Mouse (Mus musculus) layer of hippocampus, postnatal 14 days (tissue): ENCODE results near the gene Gm43517. TPM values are rescaled to one million over a fixed set of nuclear protein-coding genes. Genes with fewer than 3 reads are reported as not detected.
A peak's percentile ranks its signal among the peaks of the same experiment; 100 is the strongest.

Experiments
- DNase-seq, 2 experiments: peaks; one replicate each; pipeline ENCODE4 v3.0.0; 2021 to 2022; ENCODE audit warnings: low spot score in 2 of 2, mixed read lengths in 1 of 2
- long read RNA-seq, 2 experiments: library from polyadenylated mRNA; stranded (forward); transcript quantifications; one replicate each; pipeline ENCODE4 v2.0.0; 2021
- total RNA-seq, 2 experiments: library from RNA; stranded (reverse); gene quantifications; 2 replicates each; pipeline ENCODE4 v1.2.3; 2021

The Gm43517 gene
- total RNA-seq = 10 to 100 TPM; 11.4 to 12.2 TPM
- long read RNA-seq, experiment 1, partial matches to known transcripts = 0 of 2 reads
- long read RNA-seq, experiment 1, other reads (novel, unspliced or antisense) = 2 of 2 reads
- long read RNA-seq, experiment 2, partial matches to known transcripts = 0 of 2 reads
- long read RNA-seq, experiment 2, other reads (novel, unspliced or antisense) = 2 of 2 reads

- DNase-seq = no peak
These were observed at the start of gene Gm43517 for GRCm38 (mm10) chr12:49384876-49385630. Gm43517 (plus strand) TSS chr12:49385174.

DNA sequence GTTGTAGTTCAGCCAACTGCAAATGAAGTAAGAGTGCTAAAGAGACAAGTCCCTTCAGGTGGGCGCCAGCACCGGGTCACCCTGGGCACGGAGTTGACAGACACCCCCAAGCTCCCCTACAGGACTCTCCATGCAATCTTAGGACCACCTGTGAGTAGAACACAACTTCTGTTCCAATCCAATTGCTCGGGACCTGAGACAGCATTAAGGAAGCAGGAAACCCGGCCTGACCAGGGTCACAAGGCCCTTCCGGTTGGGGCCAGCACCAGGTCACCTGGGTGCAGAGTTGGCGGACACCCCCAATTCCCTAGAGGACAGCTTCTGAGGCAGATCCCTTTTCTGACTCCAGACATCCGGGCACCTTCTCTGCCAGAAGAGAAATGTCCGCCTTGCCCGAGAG, 35.3 kb upstream of the Gm43517 start:
- no peak for DNase-seq

DNA sequence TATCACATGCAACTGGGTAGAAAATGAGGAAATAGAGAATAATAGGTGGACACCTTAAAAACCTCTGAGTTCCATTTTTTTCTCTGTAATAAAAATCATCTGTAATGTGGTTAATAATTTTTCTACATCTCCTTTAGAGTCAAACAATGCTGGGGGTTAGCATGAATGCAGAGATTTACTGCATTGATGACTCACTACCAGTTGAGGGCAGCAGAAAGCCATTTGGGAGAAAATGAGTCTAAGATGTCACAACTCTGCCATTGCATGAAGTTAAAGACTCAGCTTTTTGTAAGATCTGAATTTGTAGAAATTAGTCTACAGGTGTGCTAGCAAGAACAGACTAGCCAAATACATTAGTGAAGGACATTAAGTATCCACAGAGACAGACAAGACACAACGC, 16.0 kb upstream of the Gm43517 start:
- peak in 1 of 2 experiments; percentile 31 for DNase-seq

GRCm38 (mm10) chr12:49372170-49372569, 12.8 kb upstream of the Gm43517 start:
- peak in 1 of 2 experiments; percentile 73 for DNase-seq

DNA sequence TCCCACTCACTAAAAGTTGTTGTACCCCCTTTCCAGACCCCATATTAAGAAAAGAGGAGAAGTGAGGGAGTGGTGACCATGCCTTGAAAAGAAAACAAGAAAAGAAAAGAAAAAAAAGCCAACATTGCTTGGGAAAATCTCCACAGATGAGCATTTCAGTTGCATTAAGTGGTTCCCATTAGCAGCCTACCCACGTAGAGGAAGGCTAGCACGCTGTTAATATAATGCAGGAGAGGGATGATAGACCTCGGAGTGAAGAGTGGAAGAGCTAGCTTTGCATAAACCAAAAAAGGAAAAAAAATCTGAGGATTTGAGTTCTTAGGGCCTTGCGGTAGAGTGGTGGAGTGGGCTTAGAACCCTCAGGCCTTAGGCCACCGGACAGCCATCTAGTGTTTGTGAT, 11.8 kb upstream of the Gm43517 start:
- no peak for DNase-seq

GRCm38 (mm10) chr12:49373821-49374605, 11.0 kb upstream of the Gm43517 start:
- peak in 1 of 2 experiments; percentile 33 for DNase-seq

GRCm38 (mm10) chr12:49374606-49374995, 10.4 kb upstream of the Gm43517 start:
- DNase-seq = peak in 1 of 2 experiments; percentile 79

- peak in 1 of 2 experiments; percentile 48 for DNase-seq
These were observed 9.3 kb upstream of the Gm43517 start for GRCm38 (mm10) chr12:49375427-49376317.

DNA sequence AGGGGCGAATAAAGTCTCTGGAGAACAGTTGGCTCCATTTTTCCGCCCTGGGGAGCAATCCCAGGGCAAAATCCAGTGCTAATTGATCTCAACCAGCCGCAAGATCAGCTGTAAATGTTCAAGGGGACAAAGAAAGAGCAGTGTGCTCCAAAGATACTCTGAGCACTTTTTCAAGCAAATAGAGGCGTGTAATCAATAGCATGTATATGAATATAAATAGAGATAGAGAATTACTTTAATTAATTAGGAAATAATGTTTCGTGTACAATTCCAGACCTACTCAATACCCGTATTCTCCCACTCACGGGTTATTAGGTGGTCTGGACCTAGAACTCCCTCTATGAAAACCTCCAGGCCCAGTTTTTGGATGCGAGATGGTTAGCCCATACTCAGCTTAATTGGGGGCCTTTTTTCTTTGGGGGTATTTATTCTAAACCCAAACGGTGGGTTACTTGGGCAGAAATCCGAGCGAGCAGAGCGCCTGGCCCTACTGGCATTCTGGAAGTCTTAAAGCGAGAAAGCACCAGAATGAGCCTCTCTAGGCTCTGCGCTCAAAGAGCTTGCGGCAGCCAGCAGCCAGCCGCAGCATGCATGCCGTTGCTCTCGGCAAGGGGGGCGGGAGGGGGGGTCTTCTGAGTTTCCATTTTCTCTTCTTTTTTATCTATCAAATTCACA, 8.5 kb upstream of the Gm43517 start:
- DNase-seq = peak in 1 of 2 experiments; percentile 48

GRCm38 (mm10) chr12:49377281-49377970, 7.5 kb upstream of the Gm43517 start:
- DNase-seq = peak in 1 of 2 experiments; percentile 64

- peak in 1 of 2 experiments; percentile 29 for DNase-seq
These were observed 6.1 kb upstream of the Gm43517 start for GRCm38 (mm10) chr12:49378920-49379319.

DNA sequence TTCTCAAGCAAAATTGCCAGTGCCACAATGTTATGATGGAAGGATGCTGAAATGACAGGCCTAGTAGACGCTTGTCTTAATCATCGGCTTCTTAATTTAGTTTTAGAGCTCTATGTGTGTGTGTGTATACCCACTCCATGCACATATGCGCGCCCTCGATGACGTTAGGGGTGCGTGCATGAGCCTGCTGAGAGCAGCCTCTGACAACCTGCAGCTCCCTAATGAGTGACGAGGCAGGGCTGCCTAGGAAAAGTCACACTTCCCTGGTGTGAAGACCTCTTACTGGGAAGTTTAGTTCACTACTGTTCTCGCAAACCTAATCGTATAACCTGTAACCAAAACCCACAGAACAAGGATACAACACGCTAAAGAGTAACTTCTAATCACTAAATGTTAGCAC, 5.5 kb upstream of the Gm43517 start:
- DNase-seq = peak in 1 of 2 experiments; percentile 54

DNA sequence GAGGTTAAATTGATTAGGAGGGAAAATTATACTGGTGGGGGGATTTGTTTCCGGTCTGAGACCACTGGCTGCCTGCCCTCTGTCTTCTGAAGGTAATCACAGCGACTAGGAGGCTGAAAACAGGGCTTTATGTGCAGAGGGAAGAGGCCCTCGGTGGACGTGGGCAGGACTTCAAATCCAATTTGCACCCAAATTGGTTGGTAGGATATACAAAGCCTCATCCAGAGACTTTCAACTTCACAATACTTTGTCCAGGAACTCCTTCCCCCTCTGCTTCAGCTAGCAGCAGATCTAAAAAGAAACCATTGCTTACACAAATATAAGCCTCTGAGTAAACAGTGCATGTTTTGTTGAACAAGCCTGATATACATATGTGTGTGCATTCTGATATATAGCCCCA, 4.5 kb upstream of the Gm43517 start:
- peak in 1 of 2 experiments; percentile 54 for DNase-seq

DNA sequence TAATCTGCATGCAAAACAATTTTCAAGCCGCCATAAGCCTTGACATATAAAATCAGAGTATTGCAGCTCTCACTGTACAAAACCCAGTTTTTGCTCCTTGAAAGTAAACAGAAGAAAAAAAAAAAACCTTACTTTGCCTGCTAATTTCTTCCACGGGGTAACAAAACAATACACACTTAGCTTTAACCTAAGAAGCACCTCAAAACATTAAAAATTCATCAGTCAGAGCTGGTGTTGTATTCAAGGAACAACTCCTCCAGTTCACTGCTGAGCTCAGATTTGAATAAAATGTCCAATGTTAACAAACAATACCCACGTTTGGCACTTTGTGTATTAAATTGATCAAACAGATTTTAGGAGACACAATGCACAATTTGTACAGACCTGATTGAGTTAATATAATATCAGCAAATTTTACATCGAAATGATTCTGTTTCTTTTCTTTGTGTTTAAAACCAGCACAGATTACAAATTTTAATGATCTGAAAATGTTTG, 3.9 kb upstream of the Gm43517 start:
- no peak for DNase-seq

DNA sequence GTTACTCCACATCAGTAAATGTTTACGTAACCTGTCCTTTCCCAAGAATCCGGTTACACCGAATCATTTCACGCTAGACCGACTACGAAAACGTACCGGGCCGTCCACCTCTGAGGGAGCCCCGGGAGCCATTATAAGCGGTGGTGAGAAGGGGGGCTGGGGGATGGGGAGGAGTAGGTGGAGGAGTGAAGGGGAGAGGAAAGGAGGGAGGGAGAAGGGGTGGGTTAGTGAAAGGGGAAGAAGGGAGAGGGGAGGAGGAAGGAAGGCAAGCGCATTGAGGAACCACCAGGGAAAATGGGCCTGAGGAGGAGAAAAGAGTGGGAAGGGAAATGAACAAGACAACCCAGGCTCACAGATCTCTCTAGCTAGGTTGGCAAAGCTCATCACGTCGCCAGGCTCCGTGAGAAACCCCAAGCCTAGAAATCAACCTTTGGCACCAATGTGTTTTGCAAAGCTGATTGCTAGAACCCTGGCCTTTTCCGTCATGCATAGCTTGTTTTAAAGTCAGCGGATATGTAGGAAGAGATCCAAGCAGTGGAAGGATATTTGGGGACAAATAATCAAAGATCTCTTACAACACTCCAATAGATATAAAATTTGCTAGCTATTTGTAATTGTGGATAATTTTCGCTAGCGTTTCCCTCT, 3.1 kb upstream of the Gm43517 start:
- peak in 1 of 2 experiments; percentile 60 for DNase-seq

- DNase-seq = no peak
These were observed 2.1 kb upstream of the Gm43517 start, which contains the start of gene Foxg1 for GRCm38 (mm10) chr12:49382565-49383520. Foxg1 (plus strand) TSS chr12:49382660.

GRCm38 (mm10) chr12:49383521-49384133, 1.3 kb upstream of the Gm43517 start:
- DNase-seq = peak; percentile 85 to 95
